Mouse (Mus musculus) adrenal gland, adult 18-20 months (tissue): Measurements from ENCODE around the gene Cd68. TPM values are rescaled to one million over a fixed set of nuclear protein-coding genes. Genes with fewer than 3 reads are reported as not detected.
"Not testable (repeated sequence)": the region's sequence is repeated elsewhere in the genome, so short reads cannot be mapped to it uniquely, and the experiment has no call there.

Experiments
- DNase-seq, 2 experiments: peaks; one replicate each; pipeline ENCODE4 v3.0.0; 2021 to 2022; ENCODE audit warnings: low spot score in 2 of 2
- microRNA-seq, 2 experiments: library from miRNA; unstranded; fragments of <30 nt; microRNA quantifications; one replicate each; pipeline ENCODE4 v1.2.0; 2021; ENCODE audit warnings: borderline number of aligned reads in 2 of 2
- total RNA-seq, 2 experiments: library from RNA; stranded (reverse); gene quantifications; 1 replicate in 1 of 2; 2 replicates in 1 of 2; pipeline ENCODE4 v1.2.3; 2021

Gene Cd68
- total RNA-seq, 2 experiments from 2014 or later, result 20.5 to 36.7 TPM

DNA sequence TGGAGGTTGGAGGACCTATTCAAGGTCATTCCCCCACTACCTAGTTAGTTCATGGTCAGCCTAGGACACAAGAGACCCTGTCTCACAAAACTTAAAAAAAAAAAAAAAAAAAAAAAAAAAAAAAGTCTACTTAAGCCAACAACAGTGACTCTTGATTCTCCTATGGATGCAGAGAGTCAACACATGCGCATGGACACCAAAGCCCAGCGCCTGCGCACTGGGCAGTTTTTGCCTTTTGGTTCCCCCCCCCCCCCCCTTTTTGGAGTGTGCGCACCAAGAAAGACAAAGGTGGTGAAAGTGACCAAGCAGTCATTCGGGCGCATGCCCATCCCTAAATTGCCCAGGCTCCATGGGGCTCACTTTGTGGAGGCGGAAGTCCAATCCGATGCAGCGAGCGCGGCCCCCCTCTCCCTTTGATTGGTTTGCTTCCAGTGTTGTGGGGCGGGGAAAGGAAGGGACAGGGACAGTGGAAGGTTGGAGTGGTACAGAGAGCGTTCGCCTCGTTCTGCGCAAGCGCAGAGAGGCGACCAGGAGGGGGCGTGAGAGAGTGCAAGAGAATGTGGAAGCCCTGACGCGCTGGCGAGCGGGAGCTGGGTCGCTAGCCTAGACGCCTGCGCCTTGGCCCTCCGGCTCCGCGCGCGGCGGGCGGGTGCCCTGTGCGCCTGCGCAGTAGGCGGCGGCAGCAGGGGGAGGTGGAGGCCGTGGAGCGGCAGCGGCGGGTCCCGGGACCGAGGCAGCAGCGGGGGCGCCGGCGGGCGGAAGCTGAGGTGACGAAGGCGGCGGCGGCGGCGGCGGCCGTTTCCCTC, 33.5 kb downstream of the Cd68 start, which contains the start of gene Fxr2:
Fxr2 (plus strand) TSS at position 707 of the 806 bp plus-strand sequence.
- peak; percentile 100 for DNase-seq

GRCm38 (mm10) chr11:69629802-69630201, 36.2 kb downstream of the Cd68 start:
- no peak for DNase-seq

GRCm38 (mm10) chr11:69628286-69628685, 37.7 kb downstream of the Cd68 start:
- DNase-seq, result peak; percentile 82 to 83

- DNase-seq, result not testable (repeated sequence)
Observed at GRCm38 (mm10) chr11:69624339-69624738, 41.6 kb downstream of the Cd68 start.

DNA sequence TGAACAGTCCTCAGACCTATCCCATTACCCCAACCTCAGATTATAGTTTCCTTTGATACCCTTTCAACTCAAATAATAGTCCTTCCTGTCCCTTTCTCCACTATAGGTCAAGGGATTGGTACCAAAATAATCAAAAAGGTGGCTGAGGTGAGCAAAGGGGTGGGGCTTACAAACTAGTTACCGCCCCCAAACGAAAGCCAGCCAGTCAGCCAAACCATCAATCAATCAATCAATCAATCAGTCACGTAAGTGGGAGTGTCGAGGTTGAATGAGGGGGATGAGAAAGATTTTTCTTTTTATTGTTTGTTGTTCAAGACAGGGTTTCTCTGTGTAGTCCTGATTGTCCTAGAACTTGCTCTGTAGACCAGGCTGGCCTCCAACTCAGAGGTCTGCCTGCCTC, 42.9 kb downstream of the Cd68 start:
- DNase-seq, result no peak

DNA sequence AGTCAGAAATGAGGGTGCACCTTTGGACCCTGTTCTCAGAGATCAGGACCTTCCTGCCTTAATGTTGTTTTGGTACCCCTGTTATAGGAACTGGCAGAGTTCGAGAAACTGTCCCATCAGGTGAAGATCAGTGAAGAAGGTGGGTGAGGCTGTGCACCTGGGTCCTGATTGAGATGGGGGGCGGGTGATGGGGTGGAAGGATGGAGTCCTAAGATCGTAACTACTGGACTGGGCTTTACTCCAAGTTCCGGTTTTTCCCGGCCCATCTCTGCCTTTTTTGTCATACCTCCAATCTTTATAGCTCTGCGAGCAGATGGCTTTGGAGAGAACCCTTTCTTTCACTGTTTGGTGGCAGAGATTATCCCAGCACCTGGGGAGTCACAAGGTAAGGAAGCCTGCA, 43.5 kb downstream of the Cd68 start:
- DNase-seq, result no peak

DNA sequence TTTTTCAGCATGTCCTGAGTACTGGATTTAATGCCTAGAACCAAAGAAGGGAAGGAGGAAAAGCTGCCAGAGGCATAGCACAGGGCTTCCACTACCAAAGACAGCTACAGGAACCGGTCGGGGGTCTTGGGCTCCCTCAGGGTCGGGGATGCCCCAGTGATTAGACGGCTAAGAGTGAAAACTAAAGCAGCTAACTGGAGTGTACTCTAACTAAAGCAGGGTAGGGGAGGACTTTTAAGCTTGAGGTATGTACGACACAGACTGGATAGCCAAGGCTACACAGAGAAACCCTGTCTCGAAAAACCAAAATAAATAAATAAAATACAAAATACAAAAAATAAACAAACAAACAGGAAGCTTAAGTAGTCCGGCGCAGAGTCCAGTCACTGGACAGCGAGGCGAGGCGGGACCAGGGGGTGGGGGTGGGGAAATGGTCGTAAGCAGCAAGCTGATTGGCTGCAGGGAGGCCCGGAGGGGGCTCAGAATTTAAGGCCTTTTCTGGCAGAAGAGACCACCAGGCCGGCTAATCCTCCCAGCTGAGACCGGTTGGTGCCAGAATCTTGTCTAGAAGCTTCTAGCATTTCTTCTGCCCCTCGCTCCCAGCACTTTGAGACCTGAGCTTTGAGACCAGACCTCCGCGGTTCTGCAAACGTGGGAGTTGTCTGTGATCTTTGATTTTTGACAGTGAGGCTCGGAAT, 44.2 kb downstream of the Cd68 start, which contains the start of gene Sat2:
Sat2 (plus strand) TSS at position 454 of the 698 bp plus-strand sequence.
- DNase-seq, result peak; percentile 43 to 55

- DNase-seq, result no peak
Observed at GRCm38 (mm10) chr11:69620394-69621081, 45.4 kb downstream of the Cd68 start.

DNA sequence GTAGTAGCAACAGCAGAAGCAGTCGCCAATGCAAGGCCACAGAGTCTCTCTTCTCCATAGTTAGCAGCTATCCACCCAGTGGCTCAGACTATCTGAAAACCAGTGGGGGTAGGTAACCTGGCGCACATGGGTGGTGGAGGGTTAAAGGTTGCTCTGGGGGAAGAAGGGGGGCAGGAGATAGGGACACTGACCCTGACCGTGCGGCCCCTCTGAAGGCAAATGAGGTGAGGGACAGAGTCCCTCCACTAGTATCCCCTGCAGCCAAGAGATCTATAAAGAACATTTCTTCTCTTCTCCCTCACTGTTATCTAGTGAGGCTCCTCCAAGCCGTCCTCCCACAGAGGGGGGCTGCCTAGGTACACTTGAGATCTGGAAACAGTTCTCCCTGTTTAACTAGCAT, 48.1 kb downstream of the Cd68 start, which contains the start of gene Shbg:
Shbg (minus strand) TSS at position 101 of the 400 bp plus-strand sequence.
- DNase-seq, result no peak

DNA sequence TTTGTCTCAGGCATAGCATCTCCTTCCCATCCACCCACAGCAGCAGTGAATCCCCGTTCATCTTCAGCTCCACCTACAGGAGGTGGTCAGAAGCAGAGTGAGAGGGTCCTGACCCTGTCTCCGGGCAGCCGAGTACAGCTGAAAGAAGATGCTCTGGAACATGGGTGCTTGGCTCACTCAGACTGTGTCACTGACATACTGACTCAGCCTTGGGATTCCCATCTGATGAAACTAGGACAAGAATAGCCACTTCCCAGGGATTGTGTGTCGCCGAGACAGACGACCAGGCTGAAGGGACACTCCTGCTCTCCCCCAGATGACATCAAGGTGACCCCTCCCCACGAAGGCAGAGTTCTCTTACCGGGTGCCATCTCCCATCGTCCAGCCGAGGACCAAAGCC, 49.2 kb downstream of the Cd68 start:
- DNase-seq, result no peak

DNA sequence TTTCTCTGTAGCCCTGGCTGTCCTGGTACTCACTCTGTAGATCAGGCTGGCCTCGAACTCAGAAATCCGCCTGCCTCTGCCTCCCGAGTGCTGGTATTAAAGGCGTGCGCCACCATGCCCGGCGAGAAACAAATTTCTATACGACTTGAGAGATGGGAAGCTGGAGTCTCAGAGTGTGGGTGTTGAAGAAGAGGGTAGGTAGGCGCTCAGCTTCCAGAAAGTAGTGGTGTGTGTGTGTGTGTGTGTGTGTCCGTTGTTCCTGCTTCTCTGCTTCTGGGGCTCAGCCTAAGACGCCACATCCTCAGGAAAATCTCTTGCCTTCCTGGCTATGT, 51.7 kb downstream of the Cd68 start:
- DNase-seq, result not testable (repeated sequence)

Small RNAs within 50 kb of the gene (microRNA-seq; reads per million reads assigned to microRNA genes)
- 3.3 to 9.8 reads per million in 2 experiments for gene Mir1934
- 0 reads per million in 2 experiments for gene Mir467f

Other genes starting within 250 kb of the Cd68 start
- under 1 TPM; 0.13 TPM for gene Dnah2, start 117.0 kb downstream of the Cd68 start, total RNA-seq
- under 1 TPM; 0.74 to 0.76 TPM for gene Efnb3, start 105.9 kb downstream of the Cd68 start, total RNA-seq
- gene Wrap53, start 85.9 kb downstream of the Cd68 start, total RNA-seq, result 10 to 100 TPM in 1 of 2 experiments, 1 to 10 TPM in 1; 9.6 to 10.9 TPM
- gene Trp53, start 85.8 kb downstream of the Cd68 start, total RNA-seq, result 10 to 100 TPM; 48.4 to 53.4 TPM
- gene Atp1b2, start 60.2 kb downstream of the Cd68 start, total RNA-seq, result 10 to 100 TPM; 32.8 to 39.8 TPM
- gene Shbg, start 48.2 kb downstream of the Cd68 start, total RNA-seq, result not detected
- gene Sat2, start 44.1 kb downstream of the Cd68 start, total RNA-seq, result 1 to 10 TPM; 5.9 to 6.5 TPM
- gene Fxr2, start 33.2 kb downstream of the Cd68 start, total RNA-seq, result 10 to 100 TPM; 83.5 to 90.2 TPM
- gene Sox15, start 10.8 kb downstream of the Cd68 start, total RNA-seq, result not detected
- gene Mpdu1, start 3.5 kb downstream of the Cd68 start, total RNA-seq, result 100 to 1,000 TPM in 1 of 2 experiments, 10 to 100 TPM in 1; 95.7 to 117 TPM
- gene Eif4a1, start 6.3 kb upstream of the Cd68 start, total RNA-seq, result 100 to 1,000 TPM; 584 to 655 TPM
- 10 to 100 TPM; 69.0 to 79.8 TPM for gene Senp3, start 15.9 kb upstream of the Cd68 start, total RNA-seq
- 1 to 10 TPM; 2.8 to 5.3 TPM for gene Tnfsf13, start 19.6 kb upstream of the Cd68 start, total RNA-seq
- 10 to 100 TPM; 23.7 to 26.2 TPM for gene Tnfsf12, start 29.7 kb upstream of the Cd68 start, total RNA-seq
- 1 to 10 TPM; 3.6 to 4.9 TPM for gene Tnfsfm13, start 29.9 kb upstream of the Cd68 start, total RNA-seq
- 10 to 100 TPM; 55.4 to 79.7 TPM for gene Polr2a, start 92.5 kb upstream of the Cd68 start, total RNA-seq
- not detected for gene Slc35g3, start 95.8 kb upstream of the Cd68 start, total RNA-seq
- 10 to 100 TPM; 48.2 to 71.4 TPM for gene Zbtb4, start 99.8 kb upstream of the Cd68 start, total RNA-seq
- 1 to 10 TPM; 1.3 to 3.9 TPM for gene Chrnb1, start 129.8 kb upstream of the Cd68 start, total RNA-seq
- gene Fgf11, start 135.7 kb upstream of the Cd68 start, total RNA-seq, result 10 to 100 TPM in 1 of 2 experiments, 1 to 10 TPM in 1; 3.0 to 13.0 TPM
- gene Tmem102, start 139.5 kb upstream of the Cd68 start, total RNA-seq, result under 1 TPM; 0.36 to 0.51 TPM
- gene Gm39566, start 149.1 kb upstream of the Cd68 start, total RNA-seq, result not detected
- not detected for gene Spem2, start 152.3 kb upstream of the Cd68 start, total RNA-seq
- not detected for gene Spem1, start 156.0 kb upstream of the Cd68 start, total RNA-seq
- gene Nlgn2, start 171.6 kb upstream of the Cd68 start, total RNA-seq, result 10 to 100 TPM; 19.7 to 24.9 TPM
- 100 to 1,000 TPM; 145 TPM for gene Tmem256, start 172.4 kb upstream of the Cd68 start, total RNA-seq
- 10 to 100 TPM; 38.2 to 46.2 TPM for gene Plscr3, start 180.2 kb upstream of the Cd68 start, total RNA-seq
- gene Tnk1, start 192.6 kb upstream of the Cd68 start, total RNA-seq, result under 1 TPM in 1 of 2 experiments, not detected in 1; 0.38 TPM
- gene Tmem95, start 211.9 kb upstream of the Cd68 start, total RNA-seq, result not detected
- gene Kctd11, start 215.3 kb upstream of the Cd68 start, total RNA-seq, result 1 to 10 TPM; 3.6 to 6.0 TPM
- 1 to 10 TPM in 1 of 2 experiments, under 1 TPM in 1; 0.43 to 1.5 TPM for gene Acap1, start 229.4 kb upstream of the Cd68 start, total RNA-seq
- under 1 TPM; 0.29 to 0.86 TPM for gene 2810408A11Rik, start 234.8 kb upstream of the Cd68 start, total RNA-seq
- gene Neurl4, start 234.9 kb upstream of the Cd68 start, total RNA-seq, result 10 to 100 TPM; 48.5 to 53.9 TPM
- gene Gps2, start 247.7 kb upstream of the Cd68 start, total RNA-seq, result 10 to 100 TPM; 47.3 to 52.4 TPM